Mouse (Mus musculus) T-helper 2 cell (primary cell): ENCODE measurements around the gene Dpm2.

ENCODE experiments used
- in situ Hi-C: fragments of 300-600 bp; cut with MboI, MseI; formaldehyde crosslinking; loops from one replicate; pipeline ENCODE4 v1.15.1; 2025; ENCODE audit warnings: high pct_unique_total_duplicates

Dpm2 gene

GRCm38 (mm10) chr2:32570698-32571494 is at the start of gene Dpm2:
Gene Dpm2 (plus strand): TSS chr2:32570858.
- in situ Hi-C loops, result no loop called here

- in situ Hi-C loops, result no loop called here
These were observed 46.1 kb upstream of the Dpm2 start for GRCm38 (mm10) chr2:32524536-32525031.

GRCm38 (mm10) chr2:32525816-32526215 is 44.8 kb upstream of the Dpm2 start:
- in situ Hi-C loops, result no loop called here

GRCm38 (mm10) chr2:32527468-32527966 is 43.1 kb upstream of the Dpm2 start:
- in situ Hi-C loops, result no loop called here

GRCm38 (mm10) chr2:32528326-32528725 is 42.3 kb upstream of the Dpm2 start:
- in situ Hi-C loops, result no loop called here

GRCm38 (mm10) chr2:32530479-32530878 is 40.2 kb upstream of the Dpm2 start:
- in situ Hi-C loops, result no loop called here

GRCm38 (mm10) chr2:32533163-32533562 is 37.5 kb upstream of the Dpm2 start:
- in situ Hi-C loops, result no loop called here

- in situ Hi-C loops, result no loop called here
These were observed 36.5 kb upstream of the Dpm2 start for GRCm38 (mm10) chr2:32534061-32534732.

- in situ Hi-C loops, result no loop called here
These were observed 35.8 kb upstream of the Dpm2 start, which contains the start of gene Fam102a for GRCm38 (mm10) chr2:32534733-32535471. Gene Fam102a (plus strand): TSS chr2:32535332.

- in situ Hi-C loops, result no loop called here
These were observed 35.1 kb upstream of the Dpm2 start for GRCm38 (mm10) chr2:32535501-32535991.

GRCm38 (mm10) chr2:32536086-32536633 is 34.5 kb upstream of the Dpm2 start:
- in situ Hi-C loops, result no loop called here

GRCm38 (mm10) chr2:32536634-32537359 is 33.9 kb upstream of the Dpm2 start:
- in situ Hi-C loops, result no loop called here

- in situ Hi-C loops, result no loop called here
These were observed 33.2 kb upstream of the Dpm2 start for GRCm38 (mm10) chr2:32537360-32537905.

GRCm38 (mm10) chr2:32537941-32538340 is 32.7 kb upstream of the Dpm2 start:
- in situ Hi-C loops, result no loop called here

- in situ Hi-C loops, result no loop called here
These were observed 32.2 kb upstream of the Dpm2 start for GRCm38 (mm10) chr2:32538461-32538860.

- in situ Hi-C loops, result no loop called here
These were observed 31.1 kb upstream of the Dpm2 start for GRCm38 (mm10) chr2:32539452-32539981.

- in situ Hi-C loops, result loop anchor here (10.0 kb wide), 1 partner anchor 457 kb away; the partner anchor contains the start of gene Fam78a
These were observed 29.2 kb upstream of the Dpm2 start for GRCm38 (mm10) chr2:32541333-32541908.

- in situ Hi-C loops, result loop anchor here (10.0 kb wide), 1 partner anchor 457 kb away; the partner anchor contains the start of gene Fam78a
These were observed 28.6 kb upstream of the Dpm2 start for GRCm38 (mm10) chr2:32541986-32542573.

- in situ Hi-C loops, result loop anchor here (10.0 kb wide), 1 partner anchor 458 kb away; the partner anchor contains the start of gene Fam78a
These were observed 27.6 kb upstream of the Dpm2 start for GRCm38 (mm10) chr2:32543031-32543449.
